Mouse (Mus musculus): ENCODE results near the gene Tmem147.

DNA sequence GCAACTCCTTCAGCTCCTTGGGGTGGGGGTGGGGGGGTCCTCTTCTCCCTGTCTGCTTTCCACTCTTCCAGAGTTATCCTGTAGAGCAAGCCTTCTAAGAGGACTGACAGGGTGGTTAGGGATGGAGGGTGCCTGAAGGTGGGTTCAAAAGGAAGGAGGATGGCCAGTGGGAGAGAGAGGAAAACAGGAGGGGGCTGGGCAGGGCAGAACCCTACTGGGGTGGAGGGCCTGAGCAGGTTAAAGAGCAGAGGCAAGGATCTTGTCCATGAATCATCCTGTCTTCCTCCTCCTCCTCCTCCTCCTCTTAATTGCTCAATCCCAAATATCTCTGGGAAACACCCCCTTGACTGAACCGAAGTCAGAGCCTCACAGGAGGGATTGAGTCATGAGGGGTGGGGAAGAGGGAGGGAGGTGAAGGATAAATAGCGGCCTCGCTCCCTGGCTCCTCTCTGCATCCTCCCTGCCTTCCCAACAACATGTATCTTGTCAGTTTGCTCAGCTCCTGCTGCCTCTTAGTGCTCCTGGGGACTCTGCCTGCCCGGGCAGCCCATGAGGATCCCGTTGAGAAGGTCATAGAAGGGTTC lies 21.8 kb upstream of the Tmem147 start, which contains the start of gene Sbsn:
- TF ChIP-seq USF1 (IDR thresholded peaks at IDR 0.05; ENCODE audit: low read depth) (no peak), CTCF (IDR thresholded peaks at IDR 0.05; ENCODE audit: control insufficient read depth, insufficient read depth, insufficient read length) (no peak), MYOG (IDR thresholded peaks at IDR 0.05; ENCODE audit: control insufficient read depth, extremely low read depth, insufficient read length) (no peak), MAX (IDR thresholded peaks at IDR 0.05) (no peak)
